Mouse (Mus musculus) liver, postnatal 0 days (tissue): Measurements from ENCODE around the gene Stx17.

Experiments used
- CTCF ChIP-seq: sonication (generic); IDR thresholded peaks from 2 replicates; pipeline ENCODE4 v1.5.1; 2016; ENCODE audit warnings: antibody characterized with exemption, low read depth
- EP300 ChIP-seq: IDR thresholded peaks from 2 replicates; pipeline ENCODE4 v1.6.1; 2016; ENCODE audit warnings: antibody characterized with exemption, low read depth, mild to moderate bottlenecking

DNA sequence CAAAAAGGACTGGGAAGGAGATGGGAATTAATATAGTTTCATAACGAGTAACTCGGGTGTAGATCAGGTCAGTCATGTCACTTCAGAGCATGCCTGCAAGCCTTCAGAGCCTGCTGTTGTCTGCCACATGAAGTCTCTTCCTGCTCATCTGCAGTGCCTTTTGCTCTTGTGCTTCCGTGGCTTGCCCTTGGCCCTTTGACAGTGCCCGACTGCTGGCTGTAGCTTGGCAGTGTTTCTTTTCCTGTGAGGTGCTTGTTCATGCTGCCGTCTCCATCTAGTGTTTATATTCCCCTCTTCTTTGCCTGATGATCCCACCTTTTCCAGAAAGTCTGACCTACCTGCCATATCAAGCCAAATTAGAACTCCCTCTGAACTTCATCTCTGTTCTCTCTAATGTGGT is 39.1 kb downstream of the Stx17 start:
- TF ChIP-seq EP300 (no peak), CTCF (no peak)
